Mouse (Mus musculus): ENCODE data around the gene Bace2.

The Bace2 gene

GRCm38 (mm10) chr16:97474671-97475070 is 118.1 kb downstream of the Bace2 start:
- no peak for DNase-seq

GRCm38 (mm10) chr16:97475581-97475980 is 119.0 kb downstream of the Bace2 start:
- no peak for DNase-seq

- DNase-seq = no peak
Measured at GRCm38 (mm10) chr16:97476524-97476923, 120.0 kb downstream of the Bace2 start.

- DNase-seq = no peak
Measured at GRCm38 (mm10) chr16:97478655-97479054, 122.1 kb downstream of the Bace2 start.

GRCm38 (mm10) chr16:97492369-97492768 is 135.8 kb downstream of the Bace2 start:
- DNase-seq = no peak
